Mouse (Mus musculus) kidney, postnatal 25 days (tissue): ENCODE measurements at regions not wholly inside any gene's neighbourhood (a gene's known extent, or its start where the extent isn't known, plus 50 kb on each side); places are given as distances from the start of the nearest gene placed in this dataset.
"Not testable (repeated sequence)": the region's sequence is repeated elsewhere in the genome, so short reads cannot be mapped to it uniquely, and the experiment has no call there.

Experiments used
- DNase-seq, 2 experiments: peaks; one replicate each; pipeline ENCODE4 v3.0.0; 2021; ENCODE audit warnings: mixed read lengths in 2 of 2

DNA sequence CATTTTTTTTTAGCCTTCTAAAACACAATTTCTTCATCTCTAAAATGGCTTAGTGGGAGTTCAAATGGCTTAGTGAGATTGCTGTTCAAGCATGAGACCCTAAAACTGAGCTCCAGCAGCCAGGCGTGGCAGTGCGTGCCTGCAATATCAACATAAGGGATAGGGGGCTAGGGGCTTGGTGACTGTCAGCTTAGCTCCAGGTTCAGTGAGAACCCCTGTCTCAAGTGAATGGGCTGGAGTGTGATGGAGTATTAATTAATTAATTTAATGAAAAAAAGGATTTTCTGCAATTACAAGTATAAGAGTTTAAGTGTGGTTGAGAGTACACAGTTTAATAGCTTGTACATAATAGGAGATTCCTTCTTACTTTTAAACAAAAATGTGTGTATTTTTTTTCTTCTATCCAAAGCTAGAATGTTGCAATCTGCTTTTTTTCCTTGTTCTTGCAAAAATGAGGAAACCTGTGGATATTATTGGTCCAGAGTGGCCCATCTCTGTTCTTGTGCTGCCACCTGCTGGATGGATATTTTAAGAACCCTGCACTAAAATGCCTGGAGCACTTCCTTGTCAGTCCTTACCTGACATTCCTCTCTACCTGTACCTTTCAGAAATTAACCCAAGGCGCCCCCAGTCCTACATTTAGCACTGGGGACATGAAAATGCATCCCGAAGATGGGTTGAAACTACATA lies 54.0 kb upstream of the Usp47 start:
- DNase-seq = peak; percentile 71 to 88

DNA sequence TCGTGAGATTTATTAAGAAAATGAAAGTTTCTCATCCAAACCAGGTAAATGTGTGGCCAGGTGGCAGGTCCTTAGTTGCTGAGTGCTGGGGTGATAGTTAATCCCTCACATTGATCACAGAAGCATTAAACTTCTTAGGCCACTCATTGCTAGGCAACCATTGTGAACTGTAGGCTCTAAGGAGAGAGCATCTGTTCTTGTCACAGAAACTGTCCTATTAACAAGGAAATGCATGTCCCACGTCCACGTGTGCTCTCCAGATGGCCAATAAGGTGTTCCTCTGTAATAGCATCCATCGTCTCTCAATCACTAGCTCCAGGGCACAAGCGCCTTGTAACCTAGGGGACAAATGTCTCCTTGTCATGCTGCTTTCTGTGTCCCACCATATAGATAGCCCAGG lies 55.0 kb upstream of the Usp47 start:
- DNase-seq = no peak

DNA sequence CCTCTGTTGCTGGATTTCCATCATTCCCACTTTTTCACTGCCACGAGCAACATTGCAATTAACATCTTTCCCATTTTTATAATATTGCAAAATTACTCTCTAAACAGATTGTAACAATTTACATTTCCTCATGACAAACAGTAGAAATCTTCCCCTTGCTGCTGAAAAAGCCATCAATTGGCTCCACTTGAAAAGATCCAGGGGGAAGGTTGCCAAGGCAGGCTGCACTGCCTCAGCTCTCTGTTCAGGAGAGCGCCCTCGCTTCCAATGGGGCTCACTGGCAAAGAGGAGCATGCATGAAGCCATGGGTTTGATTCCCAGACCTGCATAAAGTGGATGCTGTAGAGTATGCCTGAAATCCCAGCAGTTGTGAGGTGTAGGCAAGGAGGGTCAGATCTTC lies 56.6 kb upstream of the Usp47 start:
- DNase-seq = no peak

DNA sequence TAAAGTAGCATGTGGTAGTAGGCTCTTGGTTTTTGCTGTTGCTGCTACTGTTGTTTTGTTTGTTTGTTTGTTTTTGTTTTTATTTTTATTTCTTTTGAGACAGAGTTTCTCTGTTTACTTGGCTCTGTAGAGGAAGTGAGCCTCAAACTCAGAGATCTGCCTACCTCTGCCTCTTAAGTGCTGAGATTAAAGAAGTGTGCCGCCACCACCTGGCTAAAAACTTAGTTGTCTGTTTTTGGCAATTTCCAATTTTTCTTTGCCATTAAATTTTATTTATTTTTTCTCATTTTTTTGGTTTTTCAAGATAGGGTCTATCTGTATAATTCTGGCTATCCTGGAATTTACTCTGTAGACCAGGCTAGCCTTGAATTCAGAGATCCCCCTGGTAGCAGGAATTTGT lies 59.3 kb upstream of the Usp47 start:
- DNase-seq = no peak

DNA sequence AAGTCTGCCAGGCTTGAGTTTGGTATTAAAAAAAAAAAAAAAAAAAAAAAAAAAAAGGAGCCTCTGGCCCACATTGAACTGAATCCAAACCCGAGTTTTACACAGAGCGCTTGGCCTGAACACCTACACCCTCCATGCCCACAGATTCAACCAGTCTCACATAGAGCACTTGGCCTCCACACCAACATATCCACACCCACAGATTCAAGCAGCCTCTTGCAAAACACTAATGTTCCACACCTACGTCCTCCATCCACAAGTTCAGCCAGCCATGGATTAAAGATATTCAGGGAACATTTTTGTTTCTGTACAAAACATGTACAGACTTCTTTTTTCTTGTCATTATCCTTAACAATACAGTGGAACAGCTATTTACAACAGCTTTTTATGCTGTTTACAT lies 63.3 kb upstream of the Usp47 start:
- DNase-seq = no peak

DNA sequence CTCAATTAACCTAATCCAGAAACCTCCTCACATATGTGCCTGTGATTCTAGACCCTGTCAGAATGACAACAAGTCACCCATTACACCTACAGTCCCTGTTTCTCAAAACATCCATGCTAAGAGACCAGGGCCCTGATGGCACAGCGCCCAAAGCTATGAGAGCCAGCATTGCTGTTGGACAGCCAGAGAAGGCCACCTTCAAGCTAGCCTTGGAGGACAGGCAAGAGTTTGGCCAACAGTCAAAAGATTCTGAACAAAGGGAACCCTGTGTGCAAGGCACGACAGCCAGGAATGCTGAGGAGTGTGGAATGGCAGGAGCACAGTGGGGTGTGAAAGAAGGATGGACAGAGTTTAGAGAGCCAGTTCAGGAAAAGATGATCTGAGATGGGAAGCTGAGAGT lies 66.6 kb upstream of the Usp47 start:
- DNase-seq = no peak

DNA sequence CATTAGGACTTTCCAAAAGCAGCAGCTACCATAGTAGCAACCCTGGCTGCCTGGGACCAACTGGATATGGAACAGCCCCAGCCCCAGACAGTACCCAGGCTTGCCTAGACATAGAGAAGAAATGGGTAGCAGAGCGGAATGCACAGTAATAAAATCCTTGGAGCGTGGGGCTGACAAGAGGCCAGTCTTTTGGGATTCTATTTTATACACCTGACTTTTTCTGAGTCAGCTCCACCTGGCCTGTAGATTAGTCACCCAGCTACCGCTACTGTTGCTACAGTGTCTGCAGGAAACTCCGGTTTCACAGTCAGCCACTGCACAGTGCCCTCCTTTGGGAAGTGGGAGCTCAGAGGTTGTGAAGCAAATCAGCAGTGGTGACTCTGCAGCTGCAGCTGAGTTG lies 83.7 kb upstream of the Usp47 start:
- no peak for DNase-seq

DNA sequence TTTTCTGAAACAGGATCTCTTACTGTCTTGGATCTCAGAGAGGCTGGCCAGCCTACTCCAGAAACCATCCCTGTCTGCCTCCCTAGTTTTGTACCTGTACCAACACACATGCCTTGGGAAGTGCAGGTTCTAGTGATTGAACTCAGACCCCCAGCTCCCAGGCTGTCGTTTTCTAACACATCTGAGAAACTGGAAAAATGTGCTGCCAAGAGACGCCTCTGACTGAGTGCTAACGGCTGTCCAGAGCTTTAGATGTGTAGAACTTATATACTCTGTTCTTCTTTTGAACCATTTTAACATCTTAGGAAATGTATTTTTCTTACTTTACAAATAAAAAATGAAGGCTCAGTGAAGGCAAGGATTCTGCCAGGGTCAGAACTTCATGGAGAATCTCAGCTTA lies 85.8 kb upstream of the Usp47 start:
- no peak for DNase-seq

DNA sequence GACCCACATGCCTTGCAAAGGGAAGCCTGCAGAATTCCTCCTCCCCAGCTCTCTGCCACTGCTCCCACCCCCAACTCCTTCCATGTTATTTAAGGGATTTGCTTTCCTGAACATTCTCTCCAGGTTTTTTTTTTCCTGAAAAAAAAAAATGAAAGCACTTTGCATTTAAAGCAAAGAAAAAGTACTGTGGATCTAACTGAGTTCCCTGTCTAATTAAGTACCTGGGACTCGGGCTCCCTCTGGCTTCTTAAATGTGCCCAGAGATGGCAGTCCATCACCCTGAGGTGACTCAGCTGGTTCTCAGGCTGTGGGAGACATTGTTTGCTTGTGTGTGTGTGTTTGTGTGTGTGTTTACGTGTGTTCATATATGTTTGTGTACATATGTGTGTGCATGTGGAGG lies 86.2 kb upstream of the Usp47 start:
- DNase-seq = no peak

DNA sequence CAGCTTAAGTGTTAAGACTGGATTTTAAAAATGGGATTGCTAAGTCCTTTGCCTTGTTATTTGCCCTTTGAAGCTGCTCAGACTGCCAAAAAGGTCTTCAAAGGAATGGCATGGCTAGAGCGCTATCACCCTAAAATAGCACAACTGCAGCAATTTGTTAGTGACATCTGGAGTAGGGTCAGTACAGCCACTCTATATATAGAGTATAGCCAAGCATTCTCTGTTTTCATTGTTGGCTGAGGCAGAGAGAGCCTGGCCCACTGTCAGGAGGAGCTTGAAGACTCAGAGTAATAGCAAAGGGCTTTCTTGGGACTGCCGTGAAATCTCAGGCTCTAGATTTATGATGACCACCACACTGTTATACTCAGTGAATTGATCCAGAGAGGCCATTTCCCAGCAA lies 90.6 kb upstream of the Usp47 start:
- DNase-seq = no peak

DNA sequence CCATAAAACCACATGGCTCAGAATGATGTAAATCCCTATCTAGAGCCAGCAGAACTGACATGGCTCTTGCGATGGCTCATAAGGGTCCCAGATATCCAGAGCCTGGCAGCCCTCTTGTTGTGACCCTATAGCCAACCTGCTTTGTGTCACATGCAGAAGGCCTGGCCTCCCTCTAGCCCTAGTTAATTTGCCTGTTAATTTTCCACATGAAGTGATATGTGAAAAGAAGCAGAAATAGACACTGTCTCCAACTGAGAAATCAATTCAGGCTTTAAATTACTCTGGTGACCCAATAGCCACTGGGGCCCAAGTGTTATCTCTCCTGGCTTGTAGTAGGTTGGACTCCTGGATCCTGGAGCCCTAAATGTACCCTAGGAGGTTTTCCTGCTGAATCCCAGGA lies 103.3 kb upstream of the Usp47 start:
- DNase-seq = no peak

DNA sequence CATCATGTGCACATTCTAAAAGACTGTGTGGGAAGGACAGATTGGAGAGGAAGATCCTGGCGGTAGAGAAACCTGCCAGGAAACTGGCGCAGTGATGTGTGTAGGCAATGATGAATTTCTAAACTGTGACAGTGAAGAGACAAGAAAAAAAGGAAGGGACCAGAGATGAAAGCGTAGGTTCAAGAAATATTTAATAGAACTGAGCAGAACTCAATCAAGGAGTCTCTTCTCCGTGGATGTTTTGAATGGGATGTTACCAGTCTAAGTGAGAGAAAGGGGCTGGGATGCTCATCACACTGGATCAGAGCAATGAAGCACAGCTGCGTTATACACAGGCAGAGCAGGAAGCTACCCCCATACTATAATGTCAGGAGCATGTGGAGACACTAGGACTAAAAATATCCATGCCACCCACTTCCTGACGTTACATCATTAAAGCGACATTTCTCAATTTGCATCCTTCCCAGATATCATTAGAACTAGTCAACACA lies 119.5 kb upstream of the Usp47 start:
- DNase-seq = no peak

DNA sequence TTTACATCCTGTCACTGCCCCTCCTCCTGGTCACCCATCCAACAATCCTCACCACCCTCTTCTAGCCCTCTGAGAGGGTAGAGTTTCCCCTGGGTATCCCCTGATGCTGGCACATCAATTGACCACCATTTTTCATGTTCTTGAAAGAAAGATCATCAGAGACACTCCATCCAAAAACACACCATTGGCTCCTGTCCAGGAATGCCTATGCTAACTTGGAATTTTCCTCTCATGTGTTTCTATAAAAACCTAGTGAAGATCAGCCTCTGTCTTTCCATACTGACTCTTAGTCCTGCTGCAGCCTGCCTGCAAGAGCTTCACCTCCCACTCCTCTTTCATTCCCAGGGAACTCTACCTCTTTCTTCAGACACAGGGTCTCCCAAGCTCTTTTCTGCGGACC lies 117.2 kb upstream of the Galnt18 start:
- no peak for DNase-seq

DNA sequence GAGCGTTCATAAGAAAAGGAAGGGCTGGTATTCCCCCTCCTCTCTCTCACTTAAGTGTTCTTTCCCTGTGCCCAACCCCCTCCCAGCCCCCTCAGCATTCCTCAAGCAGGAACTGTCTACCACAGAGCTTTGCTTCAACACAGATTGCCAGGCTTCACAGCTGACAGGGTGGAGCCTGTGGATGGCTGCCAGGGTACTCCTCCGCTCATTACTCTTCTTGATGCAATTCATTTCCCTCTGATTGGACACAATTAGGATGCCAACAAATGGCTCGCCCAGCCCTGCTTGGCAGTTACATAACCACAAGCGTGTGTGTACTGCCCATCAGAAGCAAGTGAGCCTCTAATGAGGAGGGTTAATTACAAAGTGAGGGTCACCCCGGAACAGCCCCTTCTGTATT lies 116.5 kb upstream of the Galnt18 start:
- no peak for DNase-seq

DNA sequence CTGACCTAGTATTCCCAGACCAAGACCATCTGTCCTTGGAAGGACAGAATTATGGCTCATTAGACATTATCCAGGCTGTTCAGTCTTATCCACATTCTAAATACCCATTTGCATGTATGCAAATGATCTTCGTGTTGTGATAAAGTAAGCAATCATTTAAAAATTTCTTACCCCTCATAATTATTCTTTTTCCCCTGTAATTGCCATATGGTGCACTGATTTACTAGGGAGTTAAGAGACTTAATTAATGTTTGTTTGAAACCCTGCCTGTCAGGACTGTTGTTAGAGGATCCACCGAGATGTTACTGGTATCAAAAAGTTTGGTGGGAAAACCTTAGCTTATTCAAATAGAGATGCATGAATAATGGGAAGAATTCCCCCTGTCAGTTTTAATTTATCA lies 103.2 kb upstream of the Galnt18 start:
- no peak for DNase-seq

DNA sequence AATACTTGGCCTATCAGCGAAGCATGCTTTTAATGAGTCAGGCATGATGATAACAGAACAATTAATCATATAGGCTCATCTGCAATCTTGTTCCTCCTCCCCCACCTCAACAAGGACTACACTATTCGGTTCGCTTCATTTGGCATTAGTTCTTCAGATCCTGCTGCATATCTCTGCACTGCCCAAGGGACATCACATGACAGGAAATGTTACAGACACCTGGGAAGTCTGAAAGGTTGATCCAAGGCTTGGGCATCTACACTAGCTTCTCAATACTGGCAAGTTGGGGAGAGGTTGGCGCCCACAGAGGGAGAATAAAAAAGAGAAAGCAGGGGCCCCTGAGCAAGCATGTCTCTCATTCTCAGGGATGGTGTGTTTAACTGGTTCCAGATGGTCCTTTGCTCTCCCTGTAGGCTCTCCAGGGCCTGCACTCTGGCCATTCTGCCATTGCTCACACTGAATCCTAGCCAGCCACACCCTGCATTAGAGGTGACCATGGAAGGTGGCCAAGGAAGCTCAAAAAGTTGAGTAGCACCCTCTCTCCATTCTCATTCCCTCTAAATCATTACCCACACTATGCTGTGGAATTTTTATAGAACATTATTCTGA lies 100.4 kb upstream of the Galnt18 start:
- DNase-seq = no peak

DNA sequence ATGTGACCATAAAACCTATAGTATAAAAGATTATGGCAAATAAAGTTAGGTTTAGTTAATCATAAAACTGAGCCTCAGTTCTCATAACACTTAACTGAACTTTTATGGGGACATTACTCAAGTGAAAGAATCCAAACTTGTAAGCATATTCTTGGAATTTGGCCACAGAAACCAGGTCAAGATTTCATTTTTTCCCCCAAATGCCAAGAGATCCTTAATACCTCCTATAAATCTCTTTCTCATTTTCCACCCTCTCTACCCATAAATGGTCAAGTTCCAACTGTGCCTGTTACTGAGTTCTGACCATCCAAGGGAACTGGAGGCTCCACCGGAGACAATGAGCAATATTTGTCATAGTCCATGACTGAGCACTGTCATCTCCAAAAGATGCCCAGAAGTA lies 97.8 kb upstream of the Galnt18 start:
- no peak for DNase-seq

DNA sequence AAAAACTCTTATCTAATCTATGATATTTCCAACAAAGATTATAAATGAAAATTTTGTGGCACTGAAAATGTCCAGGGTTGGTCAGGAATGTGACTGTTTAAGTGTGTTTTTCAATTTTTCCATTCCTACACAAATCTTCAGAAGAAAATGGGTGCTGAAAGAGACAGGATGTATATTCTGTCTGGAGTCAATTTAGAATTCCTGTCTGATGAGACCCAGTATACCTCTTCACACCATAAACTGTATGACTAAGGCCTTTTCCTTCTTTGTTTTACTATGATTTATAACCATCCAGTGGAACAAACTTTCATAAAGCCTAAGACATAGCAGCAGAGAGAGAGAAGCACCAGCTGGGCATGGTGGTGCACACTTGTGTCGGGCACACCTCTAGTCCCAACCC lies 96.2 kb upstream of the Galnt18 start:
- no peak for DNase-seq

DNA sequence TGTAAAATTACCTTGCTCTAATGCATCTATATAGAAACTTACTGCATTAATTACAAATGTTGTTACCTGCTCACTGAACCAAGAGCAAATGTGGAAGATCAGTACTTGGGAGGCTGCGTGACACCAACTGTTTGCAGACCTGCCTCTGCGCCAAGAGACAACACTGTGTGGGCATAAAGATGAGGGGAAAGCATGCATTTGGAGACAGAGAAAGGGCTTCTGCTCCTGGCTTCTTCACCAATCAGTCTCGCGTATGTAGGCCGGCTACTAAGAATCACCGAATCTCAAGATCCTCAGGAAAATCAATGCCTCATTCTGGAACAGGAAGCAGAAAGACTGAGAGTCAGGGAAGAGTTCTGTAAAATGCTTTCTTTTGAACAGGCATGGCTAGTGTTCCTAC lies 89.6 kb upstream of the Galnt18 start:
- DNase-seq = no peak

DNA sequence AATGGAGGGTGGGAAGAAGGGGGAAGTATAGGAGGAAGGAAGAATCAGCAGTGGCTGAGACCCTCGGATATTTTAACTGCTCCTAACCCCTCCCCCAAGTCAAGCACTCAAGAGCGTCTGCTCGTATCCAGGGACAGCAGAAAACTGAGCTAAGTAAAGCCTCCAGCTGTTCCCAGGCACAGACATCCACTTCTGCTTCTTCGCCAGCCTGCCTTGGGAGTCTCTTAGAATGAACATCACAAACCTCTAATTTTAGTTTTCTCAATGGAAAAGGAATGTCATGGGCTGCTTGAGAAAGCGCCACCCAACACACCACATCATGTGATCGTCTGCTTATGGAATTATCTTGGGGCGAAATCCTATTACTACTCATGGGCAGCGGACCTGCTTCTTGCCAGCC lies 83.3 kb upstream of the Galnt18 start:
- DNase-seq = no peak

DNA sequence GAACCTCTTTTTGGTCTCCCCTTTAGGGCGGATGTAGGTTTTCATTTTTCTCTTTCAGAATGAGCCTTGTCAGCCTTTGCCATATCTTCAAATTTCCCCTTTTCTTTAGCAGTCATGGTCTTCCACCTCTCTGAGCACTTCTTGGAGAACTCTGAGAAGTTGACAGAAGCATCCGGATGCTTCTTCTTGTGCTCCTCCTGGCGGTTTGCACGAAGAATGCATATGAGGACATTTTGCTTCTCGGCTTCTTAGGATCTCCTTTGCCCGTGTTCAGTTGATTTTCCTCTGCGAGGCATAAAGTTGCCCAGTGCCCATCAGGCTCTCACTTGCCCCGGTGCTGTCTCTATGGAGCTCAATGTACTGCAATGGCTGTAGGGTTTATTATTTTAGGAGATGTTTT lies 78.5 kb upstream of the Galnt18 start:
- not testable (repeated sequence) for DNase-seq

DNA sequence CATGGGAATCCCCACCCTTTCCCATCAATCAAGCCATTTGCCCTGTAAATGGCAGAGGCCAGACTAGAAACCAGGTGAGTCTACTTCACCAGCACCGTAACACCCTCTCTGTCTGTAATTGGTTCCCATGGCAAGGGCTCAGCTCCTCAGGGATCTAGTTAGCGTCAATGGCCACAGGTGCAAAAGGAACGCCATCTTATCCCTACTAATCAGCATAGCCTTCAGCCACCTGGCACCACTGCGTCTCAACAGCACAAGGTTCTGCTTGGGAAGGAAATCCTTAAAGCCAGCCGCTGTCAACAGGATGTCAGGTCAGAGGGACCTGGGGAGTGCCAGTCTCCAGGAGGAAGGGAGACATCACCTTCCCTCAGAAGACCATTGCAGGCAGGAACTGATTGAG lies 77.2 kb upstream of the Galnt18 start:
- DNase-seq = no peak

DNA sequence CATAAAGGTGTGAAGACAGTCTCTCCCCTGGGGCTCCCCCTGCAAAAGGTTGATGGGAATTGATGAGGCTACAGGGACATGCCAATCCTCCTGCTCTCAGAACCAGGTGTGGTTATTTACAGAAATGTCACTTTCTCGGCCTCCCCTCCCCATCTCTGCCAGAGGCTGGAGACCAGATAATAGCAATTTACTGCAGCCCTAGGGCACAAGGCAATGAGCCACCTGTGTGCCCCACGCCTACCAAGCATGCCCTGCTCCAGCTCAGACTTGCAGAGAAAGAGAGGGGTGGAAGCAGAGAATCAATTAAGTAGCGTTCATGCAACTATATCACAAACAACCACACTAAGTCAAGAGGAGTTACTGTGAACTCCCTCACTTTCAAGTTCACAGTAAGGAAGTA lies 75.5 kb upstream of the Galnt18 start:
- no peak for DNase-seq

DNA sequence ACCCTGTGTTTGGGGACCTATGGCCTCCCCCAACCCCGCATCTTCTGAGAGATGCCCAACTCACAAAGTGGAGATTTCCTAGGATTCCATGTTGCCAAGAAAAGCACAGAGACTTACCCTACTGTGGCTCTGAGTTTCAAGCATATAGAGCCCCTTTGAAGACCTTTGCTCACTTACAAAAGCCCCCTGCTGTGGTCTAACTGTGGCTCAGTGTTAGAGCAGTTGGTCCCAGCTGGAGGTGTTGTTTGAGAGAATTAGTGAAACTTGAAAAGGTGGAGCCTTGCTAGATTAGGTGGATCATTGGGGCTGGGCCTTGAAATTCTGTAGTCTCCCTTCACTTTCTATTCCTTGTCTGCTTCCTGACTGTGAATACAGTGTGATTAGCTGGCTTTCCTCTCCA lies 66.6 kb upstream of the Galnt18 start:
- DNase-seq = no peak

DNA sequence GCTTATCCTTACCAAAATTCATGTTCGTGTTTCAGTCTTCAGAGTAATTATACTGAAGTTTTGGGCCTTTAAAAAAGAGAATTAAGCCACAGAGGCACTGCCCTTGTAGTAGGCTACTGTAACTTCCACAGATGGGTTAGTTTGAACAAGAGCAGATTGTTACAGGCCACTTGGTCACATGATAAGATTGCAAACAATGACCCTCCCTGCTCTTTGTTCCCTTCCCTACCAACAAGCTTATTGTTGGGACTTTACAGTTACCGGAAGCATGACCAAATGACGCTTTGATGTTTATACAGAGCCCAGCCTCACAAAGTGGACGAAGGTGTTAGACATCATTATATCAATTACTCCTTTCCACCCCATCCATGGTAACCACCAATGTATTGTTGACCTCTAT lies 63.9 kb upstream of the Galnt18 start:
- DNase-seq = no peak
